Mouse (Mus musculus) lung, adult 2 months (tissue): ENCODE measurements around the gene Il6ra.

Source experiments
- CTCF ChIP-seq: fragments of 200-500 bp; IDR thresholded peaks from 2 replicates; pipeline ENCODE4 v1.5.1; 2011; ENCODE audit warnings: mild to moderate bottlenecking, low read length, control low read depth; ENCODE audit not compliant: insufficient read depth
- POLR2A ChIP-seq: fragments of 200-500 bp; IDR thresholded peaks from 2 replicates; pipeline ENCODE4 v1.6.1; 2011; ENCODE audit warnings: low read depth, mild to moderate bottlenecking, control low read depth, low read length, borderline replicate concordance; ENCODE audit errors: extremely low read depth

DNA sequence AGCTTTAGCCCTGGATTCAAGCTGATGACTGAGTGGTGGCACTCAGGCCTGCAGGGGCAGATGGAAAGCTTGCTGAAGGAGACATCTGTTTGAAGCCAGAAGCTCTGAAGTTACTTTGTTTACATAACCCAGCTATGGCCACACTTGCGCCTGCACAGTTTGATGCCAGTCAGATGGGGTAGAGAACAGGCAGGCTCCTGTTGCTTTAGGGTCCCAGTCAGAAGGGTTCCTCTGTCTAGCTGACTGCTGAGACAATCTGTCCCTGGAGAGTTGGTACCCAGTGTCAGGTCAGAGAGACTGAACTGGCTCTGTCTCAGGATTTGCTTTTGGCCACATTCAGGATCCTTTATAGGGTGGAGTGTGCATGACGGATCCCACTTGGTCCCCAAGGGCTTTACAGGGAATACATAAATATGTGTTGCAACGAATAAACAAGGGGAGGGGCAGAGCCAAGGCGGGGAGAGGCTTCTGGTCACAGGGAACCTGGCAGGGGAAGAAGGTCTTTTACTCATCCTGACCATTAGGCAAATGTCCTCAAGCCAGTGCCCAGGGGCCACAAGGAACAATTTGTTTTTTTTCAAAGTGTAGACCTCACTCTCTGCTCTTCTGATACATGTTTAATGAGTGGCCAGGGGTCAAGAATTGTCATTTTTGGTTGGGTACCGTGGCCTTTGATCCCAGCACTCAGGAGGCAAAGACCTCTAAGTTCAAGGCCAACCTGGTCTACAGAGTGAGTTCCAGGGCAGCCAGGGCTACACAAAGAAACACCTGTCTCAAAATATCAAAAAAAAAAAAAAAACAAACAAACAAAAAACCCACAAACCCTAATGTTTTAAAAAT, 3.1 kb downstream of the Il6ra start:
- TF ChIP-seq CTCF (no peak), POLR2A (no peak)
